Mouse (Mus musculus): ENCODE measurements around the gene Rflna. TPM values are rescaled to one million over a fixed set of nuclear protein-coding genes. Genes with fewer than 3 reads are reported as not detected.

Rflna gene
- total RNA-seq, 2 experiments from 2014 or later = not detected

DNA sequence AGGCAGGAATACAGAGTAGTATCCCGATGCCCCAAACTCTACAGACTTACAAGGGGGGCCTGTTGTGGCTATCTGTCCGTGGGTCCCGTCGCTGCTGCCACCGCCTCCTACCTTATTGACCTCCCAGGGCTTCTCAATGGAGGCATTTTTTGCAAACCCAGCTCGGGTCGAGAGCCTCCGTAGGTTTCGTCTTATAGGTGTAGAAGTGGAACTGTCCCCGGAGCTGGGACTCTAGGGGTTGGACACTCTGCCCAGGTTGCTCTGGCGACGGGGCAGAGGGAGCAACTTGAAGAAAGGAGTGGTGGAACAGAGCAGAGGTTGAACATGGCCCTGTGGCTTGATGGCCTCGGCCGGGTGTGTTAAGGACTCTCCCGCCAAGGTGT is 843 bp downstream of the Rflna start:
- ATAC-seq (replicated peaks; ENCODE audit: low FRiP score, low TSS enrichment, poor library complexity, severe bottlenecking) = no peak

DNA sequence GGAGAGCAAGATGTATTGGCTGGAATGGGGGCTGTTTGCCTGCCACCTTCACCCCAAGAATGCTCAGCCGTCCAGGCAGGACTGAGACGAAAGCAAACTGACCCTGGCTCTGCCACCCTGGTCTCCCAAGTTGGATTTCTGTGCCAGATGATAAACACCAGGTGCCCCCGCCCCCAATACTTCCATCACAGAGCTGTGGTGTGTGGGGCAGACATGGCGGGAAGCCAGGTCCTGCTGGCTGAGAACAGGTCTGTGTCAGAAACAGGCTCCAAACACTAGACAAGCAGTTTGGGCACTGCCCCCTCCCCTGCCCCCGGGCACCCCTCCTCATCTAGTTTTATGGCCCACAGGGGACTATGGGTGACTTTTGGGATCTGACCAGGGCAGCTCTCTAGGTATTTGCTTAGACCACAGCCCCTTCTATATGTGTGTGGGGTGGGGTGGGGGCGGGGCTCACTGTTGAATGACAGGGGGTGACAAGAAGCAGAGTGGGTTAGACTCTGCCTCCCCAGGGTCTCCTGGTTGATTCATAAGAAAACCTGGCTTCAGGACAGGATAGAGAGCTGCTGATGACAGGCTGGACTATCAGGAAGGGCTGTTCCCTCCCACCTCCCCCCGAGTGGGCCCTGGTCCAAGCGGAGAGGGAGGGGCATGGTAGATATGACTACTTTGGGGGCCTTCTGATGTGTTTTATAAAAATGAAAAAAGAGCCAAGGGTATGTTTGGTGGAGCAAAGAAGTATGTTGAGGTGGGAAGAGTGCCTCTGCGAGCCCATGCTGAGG is 3.0 kb downstream of the Rflna start:
- ATAC-seq (replicated peaks; ENCODE audit: low FRiP score, low TSS enrichment, poor library complexity, severe bottlenecking) = no peak

DNA sequence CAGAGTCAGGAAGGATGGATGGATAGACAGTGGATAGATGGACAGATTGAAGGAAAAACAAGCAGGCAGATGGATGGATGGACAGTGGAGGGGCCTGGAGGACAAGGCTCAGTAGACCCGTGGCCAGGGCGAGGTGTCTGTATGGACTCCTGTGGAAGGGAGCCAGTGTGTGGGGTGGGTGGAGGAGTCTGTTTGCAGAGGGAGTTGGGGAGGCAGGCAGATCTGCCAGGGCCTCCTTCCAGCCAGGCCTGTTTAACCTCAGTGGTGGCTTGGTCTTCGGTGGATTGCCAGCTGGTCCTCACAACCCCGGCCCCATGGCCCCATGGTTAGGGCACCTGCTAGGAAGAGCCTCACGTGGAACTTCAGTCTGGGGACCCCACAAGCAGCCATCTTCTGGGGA is 3.9 kb downstream of the Rflna start:
- ATAC-seq (replicated peaks; ENCODE audit: low FRiP score, low TSS enrichment, poor library complexity, severe bottlenecking) = no peak

DNA sequence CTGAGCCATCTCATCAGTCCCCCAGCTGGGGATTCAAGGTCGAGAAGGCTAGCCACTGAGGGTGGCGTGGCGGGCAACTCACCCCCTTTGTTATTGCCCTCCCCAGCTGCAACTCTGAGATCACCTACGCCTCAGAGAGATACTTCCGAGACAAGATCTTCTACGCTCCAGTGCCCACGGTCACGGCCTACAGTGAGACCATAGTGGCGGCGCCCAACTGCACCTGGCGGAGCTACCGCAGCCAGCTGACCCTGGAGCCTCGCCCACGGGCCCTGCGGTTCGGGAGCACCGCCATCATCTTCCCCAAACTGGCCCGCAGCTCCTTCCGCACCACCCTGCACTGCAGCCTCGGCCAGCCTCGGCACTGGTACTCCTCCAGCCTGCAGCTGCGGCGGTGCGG is 8.1 kb downstream of the Rflna start:
- no peak for ATAC-seq (replicated peaks; ENCODE audit: low FRiP score, low TSS enrichment, poor library complexity, severe bottlenecking)

DNA sequence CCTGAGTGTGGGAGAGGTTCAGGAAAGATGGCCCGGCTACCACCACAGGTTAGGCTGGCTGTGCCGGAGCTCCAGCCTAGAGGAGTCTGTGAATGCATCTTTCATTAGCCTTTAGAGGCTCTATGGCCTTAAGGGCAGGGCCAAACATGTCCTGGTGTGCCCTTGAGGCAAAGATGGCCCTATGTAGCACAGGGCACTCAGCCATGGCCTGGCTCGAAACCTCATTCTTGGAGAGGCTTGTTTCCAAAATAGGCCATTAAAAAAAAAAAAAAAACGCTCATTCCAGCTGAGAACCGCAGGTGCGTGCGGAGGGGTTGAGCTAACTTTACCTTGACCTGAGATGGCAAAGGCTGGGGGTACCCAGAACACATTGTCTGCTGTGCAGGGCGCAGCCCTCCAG is 8.6 kb downstream of the Rflna start:
- ATAC-seq (replicated peaks; ENCODE audit: low FRiP score, low TSS enrichment, poor library complexity, severe bottlenecking) = no peak

DNA sequence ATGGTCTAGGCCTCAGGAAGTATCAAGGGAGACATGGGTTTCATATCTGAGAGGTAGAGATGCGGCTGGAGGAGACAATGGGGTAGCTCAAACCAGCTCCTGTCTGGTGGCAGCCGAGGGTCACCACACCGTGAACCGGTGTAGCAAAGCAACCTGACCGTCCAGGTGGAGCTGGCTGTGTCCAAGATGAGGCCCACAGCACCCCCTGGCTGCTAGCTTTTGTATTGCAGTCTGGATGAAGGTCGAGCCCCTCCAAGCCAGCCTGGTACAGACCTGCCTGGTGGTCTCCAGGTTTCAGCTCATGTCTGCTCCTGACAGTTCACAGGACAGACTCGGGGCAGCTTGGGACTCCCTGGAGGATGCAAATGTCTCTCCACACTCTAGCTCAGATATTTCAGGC is 11.5 kb downstream of the Rflna start:
- ATAC-seq (replicated peaks; ENCODE audit: low FRiP score, low TSS enrichment, poor library complexity, severe bottlenecking) = 0 out of 2 replicates have a peak, but pooled peaks have one; percentile 27

DNA sequence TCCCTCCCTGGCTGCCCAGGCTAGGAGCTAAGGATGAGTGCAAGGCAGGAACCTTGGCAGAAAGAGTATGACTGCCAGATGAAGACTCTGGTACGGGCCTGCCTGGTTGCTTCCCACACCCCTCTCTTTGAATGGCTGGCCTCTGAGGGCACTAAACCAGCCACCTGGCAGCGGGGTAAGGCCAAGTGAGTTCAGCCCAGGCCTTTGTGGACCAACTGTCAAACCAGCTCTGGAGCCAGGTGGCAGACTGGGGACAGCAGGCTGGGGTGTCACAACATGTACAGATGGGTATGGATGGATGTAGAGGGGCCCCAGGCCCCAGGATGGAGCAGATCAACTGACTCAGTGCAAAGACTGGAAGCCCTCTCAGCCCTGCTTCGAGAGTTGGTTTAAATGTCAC is 12.0 kb downstream of the Rflna start:
- ATAC-seq (replicated peaks; ENCODE audit: low FRiP score, low TSS enrichment, poor library complexity, severe bottlenecking) = no peak

DNA sequence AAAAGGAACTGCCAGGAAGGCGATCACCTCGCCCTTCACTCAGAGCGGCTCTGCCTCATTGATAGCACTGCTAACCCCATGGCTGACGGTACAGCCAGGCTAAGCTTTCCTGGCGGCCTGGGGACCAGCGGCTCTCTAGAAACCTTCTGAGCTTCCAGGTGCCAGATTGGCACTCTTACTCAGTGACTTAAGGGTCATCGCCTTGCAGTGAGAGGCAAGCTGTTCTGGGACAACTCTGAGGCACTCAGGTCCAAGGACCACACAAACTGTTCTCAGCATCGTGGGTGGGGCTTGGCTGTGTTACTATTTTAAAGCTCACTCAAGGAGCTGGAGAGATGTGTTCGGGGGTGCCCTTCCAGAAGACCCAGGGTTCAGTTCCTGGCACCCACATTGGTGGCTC is 12.6 kb downstream of the Rflna start:
- no peak for ATAC-seq (replicated peaks; ENCODE audit: low FRiP score, low TSS enrichment, poor library complexity, severe bottlenecking)

DNA sequence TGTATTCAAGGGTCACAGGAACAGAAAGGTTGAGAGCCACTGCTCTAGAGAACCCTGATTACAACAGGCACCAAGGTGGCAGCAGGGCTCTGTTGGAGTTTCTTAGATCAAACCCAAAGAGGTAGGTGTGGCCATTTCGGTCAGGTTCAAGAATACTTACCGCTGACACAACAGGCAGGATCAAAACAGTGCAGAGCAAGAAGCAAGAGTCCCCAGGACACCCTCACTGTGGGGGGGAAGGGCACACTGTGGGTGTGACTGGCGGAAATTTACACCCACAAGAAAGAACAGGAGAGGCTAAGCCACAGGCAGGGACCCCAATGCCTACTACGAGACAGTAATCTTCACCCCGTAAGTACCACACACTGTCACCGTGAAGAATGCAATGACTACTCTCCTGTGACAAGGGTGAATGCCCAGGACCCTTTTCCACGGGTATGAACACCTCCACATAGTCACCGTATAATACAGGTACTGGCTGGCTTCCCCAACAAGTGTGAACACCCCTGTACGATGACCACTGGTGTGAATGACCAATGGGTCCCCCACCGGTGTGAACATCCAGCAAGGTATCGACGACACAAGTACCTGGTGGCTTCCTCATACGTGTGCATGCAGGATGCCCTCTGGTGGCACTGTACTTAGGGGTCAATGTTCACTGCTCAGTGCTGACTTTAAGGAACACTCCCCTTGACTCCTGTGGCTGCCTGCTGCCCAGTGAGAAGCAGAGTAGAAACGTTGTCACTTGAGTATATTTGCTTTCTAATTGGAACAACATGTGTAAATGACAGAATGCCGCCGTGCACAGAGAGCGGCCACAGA is 13.6 kb downstream of the Rflna start:
- no peak for ATAC-seq (replicated peaks; ENCODE audit: low FRiP score, low TSS enrichment, poor library complexity, severe bottlenecking)

- no peak for ATAC-seq (replicated peaks; ENCODE audit: low FRiP score, low TSS enrichment, poor library complexity, severe bottlenecking)
These were observed 14.3 kb downstream of the Rflna start for GRCm38 (mm10) chr5:125017332-125017731.

DNA sequence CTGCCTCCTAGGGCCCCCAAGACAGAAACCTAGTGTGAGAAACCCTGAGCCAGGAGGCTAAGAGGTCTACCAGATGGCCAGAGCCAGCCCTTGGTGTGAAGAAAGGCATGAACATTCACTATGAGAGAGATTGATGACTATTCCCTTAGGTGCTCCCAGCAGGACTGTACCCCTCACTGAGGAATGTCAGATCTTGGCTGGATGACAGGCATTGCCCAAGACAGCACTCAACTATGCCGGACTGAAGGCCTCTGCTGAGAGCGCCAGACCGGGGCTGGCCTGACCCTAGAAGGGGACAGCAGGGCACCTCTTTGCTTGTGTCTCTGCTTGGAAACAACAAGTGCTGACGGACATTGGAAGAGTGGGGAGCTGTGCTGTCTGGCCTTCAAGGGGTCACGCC is 16.1 kb downstream of the Rflna start:
- ATAC-seq (replicated peaks; ENCODE audit: low FRiP score, low TSS enrichment, poor library complexity, severe bottlenecking) = no peak

DNA sequence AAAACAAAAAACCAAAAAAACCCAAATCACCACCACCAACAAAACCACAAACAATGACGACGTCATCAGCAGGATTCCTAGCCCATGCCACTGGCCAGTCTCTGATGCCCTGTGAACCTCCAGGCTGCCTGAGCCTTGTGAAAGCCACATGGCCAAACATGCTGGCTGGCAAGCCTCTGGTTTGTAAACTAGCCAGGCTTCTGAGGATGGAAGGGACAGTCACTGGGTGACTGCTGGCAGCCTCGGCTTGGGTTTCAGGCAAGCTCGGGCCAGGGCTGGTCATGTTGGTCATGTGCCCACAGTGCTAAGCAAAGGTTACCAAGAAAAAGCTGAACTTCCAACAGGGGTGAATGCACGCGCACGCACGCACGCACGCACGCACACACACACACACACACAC is 18.3 kb downstream of the Rflna start:
- ATAC-seq (replicated peaks; ENCODE audit: low FRiP score, low TSS enrichment, poor library complexity, severe bottlenecking) = no peak

GRCm38 (mm10) chr5:125024002-125024401 is 21.0 kb downstream of the Rflna start:
- ATAC-seq (replicated peaks; ENCODE audit: low FRiP score, low TSS enrichment, poor library complexity, severe bottlenecking) = 0 out of 2 replicates have a peak, but pooled peaks have one; percentile 29

DNA sequence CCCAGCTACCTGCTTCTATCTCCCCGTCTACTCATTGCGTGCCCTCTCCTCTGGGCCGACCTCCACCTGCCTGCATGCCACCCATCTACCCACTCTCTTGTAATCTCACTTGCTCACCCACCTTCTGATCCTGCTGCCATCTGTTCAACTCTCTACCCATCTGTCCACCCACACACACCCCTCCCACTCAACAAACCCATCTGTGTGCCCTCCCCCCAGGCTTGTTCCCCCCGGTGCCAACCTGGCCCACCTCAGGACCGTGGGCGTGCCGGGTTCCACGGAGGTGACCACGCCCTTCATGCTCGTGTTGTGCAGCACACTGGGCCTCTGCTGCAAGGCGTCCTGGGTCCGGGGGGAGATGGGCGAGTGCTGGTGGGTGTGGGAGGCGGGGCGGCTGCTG is 25.4 kb downstream of the Rflna start:
- ATAC-seq (replicated peaks; ENCODE audit: low FRiP score, low TSS enrichment, poor library complexity, severe bottlenecking) = no peak

GRCm38 (mm10) chr5:125028911-125029310 is 25.9 kb downstream of the Rflna start:
- no peak for ATAC-seq (replicated peaks; ENCODE audit: low FRiP score, low TSS enrichment, poor library complexity, severe bottlenecking)

DNA sequence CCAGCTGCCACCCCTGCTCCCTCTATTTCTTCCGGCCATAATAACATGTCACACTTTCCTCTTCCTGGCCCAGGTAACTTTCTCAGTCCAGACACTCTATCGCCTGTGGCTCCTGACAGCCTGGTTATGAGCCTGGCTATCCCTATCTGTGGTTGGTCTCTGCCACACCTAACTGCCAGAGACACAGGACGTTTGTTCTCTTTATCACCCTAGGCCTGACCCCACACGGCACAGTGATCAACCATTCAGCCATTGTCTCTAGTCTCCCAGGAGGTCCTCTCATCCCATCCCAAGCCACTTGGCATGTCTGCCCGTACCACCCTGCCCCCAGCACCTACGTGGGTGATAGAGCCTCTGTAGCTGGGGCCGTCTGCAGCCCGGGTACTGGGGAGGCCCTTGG is 33.5 kb downstream of the Rflna start:
- peak; percentile 72 for ATAC-seq (replicated peaks; ENCODE audit: low FRiP score, low TSS enrichment, poor library complexity, severe bottlenecking)

DNA sequence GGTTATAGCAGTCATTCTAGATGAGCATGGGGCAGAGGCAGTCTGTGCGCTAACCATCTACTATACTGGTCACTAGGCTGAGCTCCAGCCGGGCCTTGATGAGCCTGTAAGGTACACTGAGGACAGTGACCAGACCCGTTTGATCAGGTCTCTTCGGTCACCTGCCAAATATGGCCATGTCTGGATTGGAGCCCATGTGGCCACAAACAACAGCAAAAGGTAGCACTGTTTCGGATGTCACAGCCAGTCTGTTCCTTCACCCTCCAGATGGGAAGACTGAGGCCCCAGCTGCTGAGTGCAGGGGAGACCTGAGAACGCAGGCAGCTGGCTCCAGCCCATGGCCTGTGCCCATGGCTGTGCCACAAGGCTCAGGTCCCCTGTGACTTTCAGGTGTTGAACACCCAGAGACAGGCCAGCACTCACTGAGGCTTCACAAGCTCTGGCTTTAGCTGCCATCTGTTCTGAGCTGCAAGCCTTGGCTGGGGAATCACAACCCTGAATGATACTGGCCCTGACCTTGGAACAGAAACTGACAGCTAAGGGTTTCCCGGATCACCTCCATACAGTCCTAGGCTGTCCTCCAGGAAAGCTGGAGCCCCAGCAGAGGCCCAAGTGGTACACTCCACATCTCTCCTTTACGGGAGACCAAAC is 36.5 kb downstream of the Rflna start:
- ATAC-seq (replicated peaks; ENCODE audit: low FRiP score, low TSS enrichment, poor library complexity, severe bottlenecking) = no peak

- ATAC-seq (replicated peaks; ENCODE audit: low FRiP score, low TSS enrichment, poor library complexity, severe bottlenecking) = no peak
These were observed 37.1 kb downstream of the Rflna start for GRCm38 (mm10) chr5:125040128-125040584.

- no peak for ATAC-seq (replicated peaks; ENCODE audit: low FRiP score, low TSS enrichment, poor library complexity, severe bottlenecking)
These were observed 38.6 kb downstream of the Rflna start for GRCm38 (mm10) chr5:125041578-125041977.

GRCm38 (mm10) chr5:125043448-125043847 is 40.4 kb downstream of the Rflna start:
- no peak for ATAC-seq (replicated peaks; ENCODE audit: low FRiP score, low TSS enrichment, poor library complexity, severe bottlenecking)

Data from megakaryocyte-erythroid progenitor cell, adult 5-6 weeks (primary cell).